Mouse (Mus musculus) hindbrain, embryonic 15.5 days (tissue): ENCODE measurements at regions not wholly inside any gene's neighbourhood (a gene's known extent, or its start where the extent isn't known, plus 50 kb on each side); places are given as distances from the start of the nearest gene placed in this dataset.

ENCODE experiments used
- ATAC-seq: fragments of 200-750 bp; cut with Nextera tagmentation; 2 replicates; pipeline ENCODE4 v1.8.0; 2017; ENCODE audit warnings: low read depth, moderate number of reproducible peaks, moderate TSS enrichment; ENCODE audit not compliant: low FRiP score
- H3K27ac ChIP-seq: fragments of 300-500 bp; sonication (generic); replicated peaks from 2 replicates; pipeline ENCODE4 v1.5.1; 2015; ENCODE audit warnings: mild to moderate bottlenecking, inconsistent platforms
- H3K27me3 ChIP-seq: fragments of 300-500 bp; sonication (generic); 2 replicates; pipeline ENCODE4 v1.6.1; 2015; ENCODE audit warnings: control low read depth, inconsistent platforms
- H3K36me3 ChIP-seq: fragments of 300-500 bp; sonication (generic); 2 replicates; pipeline ENCODE4 v1.6.1; 2015; ENCODE audit warnings: control low read depth, inconsistent platforms
- H3K4me1 ChIP-seq: fragments of 300-500 bp; sonication (generic); replicated peaks from 2 replicates; pipeline ENCODE4 v1.6.1; 2015; ENCODE audit warnings: control low read depth, inconsistent platforms
- H3K4me2 ChIP-seq: fragments of 300-500 bp; sonication (generic); 2 replicates; pipeline ENCODE4 v1.6.1; 2015; ENCODE audit warnings: moderate library complexity, mild to moderate bottlenecking, inconsistent platforms
- H3K4me3 ChIP-seq: fragments of 300-500 bp; sonication (generic); 2 replicates; pipeline ENCODE4 v1.5.1; 2015; ENCODE audit warnings: mild to moderate bottlenecking, inconsistent platforms
- H3K9ac ChIP-seq: fragments of 300-500 bp; sonication (generic); 2 replicates; pipeline ENCODE4 v1.6.1; 2015; ENCODE audit warnings: inconsistent platforms
- H3K9me3 ChIP-seq: fragments of 300-500 bp; sonication (generic); 2 replicates; pipeline ENCODE4 v1.6.1; 2016; ENCODE audit warnings: control low read depth, inconsistent platforms
- WGBS: fragments of 180-500 bp; shearing (Covaris S2); methylation state at CpG from one replicate; pipeline ENCODE4 v1.1.7; 2015; 5-methylcytosine and 5-hydroxymethylcytosine counted together

DNA sequence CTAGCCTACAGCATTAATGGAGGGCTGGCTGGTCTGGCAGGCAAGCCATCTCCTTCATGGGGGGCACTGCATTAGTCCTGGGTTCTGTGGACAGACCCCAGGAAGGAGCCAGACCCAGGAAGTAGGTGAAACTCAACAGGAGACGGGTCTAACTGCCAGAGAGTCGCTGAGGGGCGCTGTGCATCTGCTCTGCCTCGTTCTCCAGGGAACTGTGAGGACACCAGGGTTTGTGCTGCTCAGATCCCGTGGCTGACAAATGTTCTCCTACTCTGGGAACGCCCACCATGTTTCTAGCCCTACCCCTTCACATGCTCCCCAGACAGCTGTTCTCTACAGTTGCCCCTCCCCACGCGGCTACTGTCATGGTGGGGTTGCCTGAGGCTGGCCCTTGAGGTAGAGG lies 67.7 kb upstream of the Gm26897 start:
- Histone ChIP-seq H3K27ac (no peak overlapping the region), H3K4me2 (no peak overlapping the region), H3K9ac (no peak overlapping the region), H3K27me3 (no peaks in the 10 kb centered on the region), H3K4me3 (no peak overlapping the region), H3K9me3 (no peaks in the 10 kb centered on the region), H3K36me3 (no peaks in the 10 kb centered on the region), H3K4me1 (peaks cover 14% of the 10 kb centered on the region)
- no peak for ATAC-seq
- 63% methylated on average over 8 of the region's 8 CpGs for WGBS

DNA sequence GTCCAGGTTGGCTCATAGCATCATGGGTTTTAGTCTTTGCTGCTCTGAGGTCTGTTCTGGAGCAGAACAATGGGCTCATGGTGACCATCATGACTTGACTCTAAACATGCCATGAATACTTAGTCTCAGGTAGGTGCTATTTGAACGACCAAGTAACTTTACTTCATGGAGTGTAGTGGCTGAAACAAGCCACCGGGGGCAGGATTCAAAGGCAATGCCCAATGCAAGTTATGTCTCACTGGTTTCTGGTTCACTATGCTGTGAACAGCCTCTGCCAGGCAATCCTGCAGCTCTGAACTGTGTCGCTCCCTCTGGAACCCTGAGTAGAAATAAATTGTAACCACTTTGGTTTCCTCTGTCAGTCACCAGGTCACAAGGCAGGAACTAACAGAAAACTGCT lies 65.8 kb upstream of the Gm26897 start:
- no peaks in the 10 kb centered on the region for H3K4me1 ChIP-seq
- no peak for ATAC-seq
- no peak overlapping the region for H3K4me2 ChIP-seq
- H3K4me3 ChIP-seq, result no peak overlapping the region
- no peaks in the 10 kb centered on the region for H3K27me3 ChIP-seq
- no peak overlapping the region for H3K9ac ChIP-seq
- H3K36me3 ChIP-seq, result no peaks in the 10 kb centered on the region
- H3K27ac ChIP-seq, result no peak overlapping the region
- WGBS, result 73% methylated on average over 3 of the region's 3 CpGs
- H3K9me3 ChIP-seq, result no peaks in the 10 kb centered on the region

DNA sequence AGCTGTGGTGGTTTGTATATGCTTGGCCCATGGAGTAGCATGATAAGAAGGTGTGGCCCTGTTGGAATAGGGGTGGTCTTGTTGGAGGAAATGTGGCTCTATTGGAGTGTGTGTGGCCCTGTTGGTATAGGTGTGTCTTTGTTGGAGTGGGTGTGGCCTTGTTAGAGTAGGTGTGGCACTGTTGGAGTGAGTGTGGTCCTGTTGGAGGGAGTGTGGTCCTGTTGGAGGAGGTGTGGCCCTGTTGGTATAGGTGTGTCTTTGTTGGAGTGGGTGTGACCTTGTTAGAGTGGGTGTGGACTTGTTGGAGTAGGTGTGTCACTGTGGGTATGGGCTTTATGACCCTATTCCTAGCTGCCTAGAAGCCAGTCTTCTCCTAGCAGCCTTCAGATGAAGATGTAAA lies 64.6 kb upstream of the Gm26897 start:
- H3K36me3 ChIP-seq, result no peaks in the 10 kb centered on the region
- no peak overlapping the region for H3K9ac ChIP-seq
- H3K27me3 ChIP-seq, result no peaks in the 10 kb centered on the region
- ATAC-seq, result no peak
- no peak overlapping the region for H3K27ac ChIP-seq
- H3K4me3 ChIP-seq, result no peak overlapping the region
- no peak overlapping the region for H3K4me2 ChIP-seq
- no peaks in the 10 kb centered on the region for H3K4me1 ChIP-seq
- no peaks in the 10 kb centered on the region for H3K9me3 ChIP-seq

DNA sequence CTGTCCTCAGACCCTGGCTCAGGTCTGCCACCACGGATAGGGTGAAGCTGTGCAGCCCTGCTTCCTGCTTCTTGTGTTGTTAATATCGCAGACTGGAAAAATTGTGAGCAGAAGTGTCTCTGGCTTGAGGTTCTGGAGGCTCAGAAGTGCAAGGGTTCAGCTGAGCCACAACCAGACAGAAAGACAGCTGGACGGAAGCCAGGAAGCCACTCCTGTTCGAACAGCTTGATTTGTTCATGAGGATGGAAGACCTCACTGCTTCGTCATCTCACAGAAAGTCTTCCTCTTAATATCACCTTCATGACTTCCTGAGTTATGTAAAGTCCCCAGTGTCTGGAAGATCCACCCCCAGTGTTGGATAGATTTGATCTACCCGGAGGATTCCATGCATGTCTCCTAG lies 62.0 kb upstream of the Gm26897 start:
- no peaks in the 10 kb centered on the region for H3K27me3 ChIP-seq
- H3K27ac ChIP-seq, result no peak overlapping the region
- no peak overlapping the region for H3K9ac ChIP-seq
- H3K4me3 ChIP-seq, result no peak overlapping the region
- H3K36me3 ChIP-seq, result no peaks in the 10 kb centered on the region
- H3K4me1 ChIP-seq, result peaks cover 16% of the 10 kb centered on the region
- no peak overlapping the region for H3K4me2 ChIP-seq
- no peaks in the 10 kb centered on the region for H3K9me3 ChIP-seq
- WGBS, result 74% methylated on average over 6 of the region's 6 CpGs
- ATAC-seq, result no peak

DNA sequence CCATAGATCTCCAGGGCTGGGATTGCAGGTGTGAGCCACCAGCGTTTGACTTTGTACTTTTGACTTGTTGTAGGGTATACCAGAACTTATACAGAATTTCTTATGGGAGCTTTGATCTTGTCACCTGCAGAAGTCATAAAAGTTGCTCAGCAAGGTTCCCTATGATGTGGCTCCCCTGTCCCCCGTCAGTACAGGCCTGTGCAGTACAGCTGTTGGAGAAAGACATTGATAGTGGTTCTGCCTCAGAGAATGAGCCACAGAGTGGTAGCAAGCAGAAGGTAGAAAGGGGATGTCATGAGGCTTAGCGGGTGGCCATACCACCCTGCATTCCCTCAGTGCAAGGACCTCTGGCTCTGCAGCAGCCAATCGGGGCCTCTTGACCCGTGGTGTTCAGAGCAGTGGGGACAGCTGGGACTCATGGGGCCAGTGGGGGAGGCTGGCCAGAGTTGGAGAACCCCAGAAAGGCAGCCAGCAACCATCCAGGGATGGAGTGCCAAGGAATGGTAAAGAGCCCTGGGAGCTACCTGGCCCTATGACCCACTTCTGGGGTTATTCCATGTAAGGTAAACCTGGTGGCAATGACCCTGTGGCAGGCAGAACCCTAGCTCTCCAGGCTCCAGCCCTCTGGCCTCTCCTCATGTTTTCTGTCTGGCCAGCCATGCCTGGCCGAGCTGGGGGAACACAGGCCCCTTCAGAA lies 58.6 kb upstream of the Gm26897 start:
- Histone ChIP-seq H3K27ac (no peak overlapping the region; the same call in 1 of the 2 replicates), H3K27me3 (no peaks in the 10 kb centered on the region), H3K4me3 (no peak overlapping the region), H3K36me3 (no peaks in the 10 kb centered on the region), H3K9ac (no peak overlapping the region), H3K9me3 (no peaks in the 10 kb centered on the region), H3K4me2 (no peak overlapping the region), H3K4me1 (peaks cover 37% of the 10 kb centered on the region)
- 53% methylated on average over 6 of the region's 6 CpGs for WGBS
- no peak for ATAC-seq

DNA sequence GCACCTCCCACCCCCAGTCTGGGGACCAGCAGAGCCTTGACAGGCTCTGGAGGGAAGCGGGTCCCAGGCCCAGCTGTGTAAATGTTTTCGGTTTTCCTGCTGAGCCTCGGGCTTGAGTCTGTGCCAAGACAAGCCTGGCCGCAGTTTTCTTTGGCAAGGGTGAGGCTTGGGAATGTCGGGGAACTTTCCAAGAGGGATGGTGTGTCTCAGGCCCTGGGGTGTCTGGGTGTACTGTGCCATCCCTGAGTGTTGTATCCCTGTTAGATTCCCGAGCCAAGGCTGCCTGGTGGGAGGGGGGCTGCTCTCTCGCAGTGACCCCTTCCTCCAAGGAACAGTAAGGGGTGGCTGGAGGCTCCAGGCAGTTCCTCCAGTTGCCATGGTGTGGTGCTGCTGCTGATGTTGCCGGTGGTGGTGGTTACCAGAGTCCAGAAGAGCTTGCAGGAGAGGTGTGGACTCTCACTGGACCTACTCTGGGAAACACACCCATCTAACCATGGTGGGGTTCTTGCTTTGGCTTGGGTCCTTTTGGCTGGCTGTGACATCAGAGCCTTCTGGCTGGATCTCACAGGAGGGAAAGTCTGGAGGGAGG lies 58.0 kb upstream of the Gm26897 start:
- peak; percentile 75 for ATAC-seq
- Histone ChIP-seq H3K27ac (peak overlapping the region; percentile 17; the same call in 1 of the 2 replicates), H3K4me2 (no peak overlapping the region), H3K9me3 (no peaks in the 10 kb centered on the region), H3K36me3 (no peaks in the 10 kb centered on the region), H3K4me1 (peaks cover 37% of the 10 kb centered on the region), H3K27me3 (no peaks in the 10 kb centered on the region), H3K4me3 (no peak overlapping the region), H3K9ac (no peak overlapping the region)
- WGBS, result 14% methylated on average over 8 of the region's 8 CpGs

DNA sequence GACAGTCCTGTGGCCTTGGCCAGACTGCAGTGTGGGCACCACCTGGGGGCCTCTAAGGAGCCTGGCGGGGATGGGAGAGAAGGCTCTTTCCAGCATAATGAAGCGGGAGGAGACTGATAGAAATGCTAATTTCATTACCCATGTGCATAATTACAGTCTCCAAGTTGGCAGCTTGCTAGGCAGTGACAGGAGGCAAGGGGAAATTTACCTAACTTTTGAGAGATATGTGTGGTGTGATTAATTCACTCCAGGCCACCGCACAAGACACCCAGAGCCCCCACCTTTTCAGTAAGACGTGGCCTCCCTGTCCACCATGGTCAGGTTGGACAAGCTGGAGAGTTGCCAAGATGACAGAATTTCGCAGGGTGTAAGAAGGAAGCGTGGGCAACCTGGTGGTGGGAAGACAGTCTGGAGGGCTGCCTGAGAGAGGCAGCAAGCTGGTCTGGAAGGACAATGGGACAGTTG lies 55.8 kb upstream of the Gm26897 start:
- Histone ChIP-seq H3K9ac (no peak overlapping the region), H3K27ac (no peak overlapping the region), H3K4me3 (no peak overlapping the region), H3K36me3 (no peaks in the 10 kb centered on the region), H3K4me1 (peaks cover 48% of the 10 kb centered on the region), H3K27me3 (no peaks in the 10 kb centered on the region), H3K4me2 (no peak overlapping the region), H3K9me3 (no peaks in the 10 kb centered on the region)
- peak; percentile 43; the same call in 1 of the 2 replicates for ATAC-seq
- WGBS, result 14% methylated on average over 6 of the region's 6 CpGs

DNA sequence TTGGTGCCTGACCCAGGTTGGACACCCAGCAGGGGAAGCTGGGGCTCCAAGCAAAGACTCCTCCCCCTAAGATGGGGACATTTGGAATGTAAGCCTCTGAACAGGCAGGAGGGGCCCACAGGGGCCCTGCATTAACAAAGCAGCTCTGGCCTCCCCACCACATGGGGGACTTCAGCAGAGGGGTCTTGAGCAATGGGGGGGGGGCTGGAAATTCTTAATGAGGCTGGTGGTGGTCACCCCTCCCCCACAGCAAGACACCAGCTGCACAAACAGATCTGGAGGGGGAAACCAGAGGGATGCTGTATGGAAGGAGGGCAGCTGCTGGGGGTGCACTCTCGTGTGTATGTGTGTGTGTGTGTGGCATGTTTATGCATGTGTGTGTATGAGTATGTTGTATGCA lies 55.2 kb upstream of the Gm26897 start:
- H3K9me3 ChIP-seq, result no peaks in the 10 kb centered on the region
- no peak overlapping the region for H3K9ac ChIP-seq
- no peak overlapping the region for H3K4me2 ChIP-seq
- H3K4me1 ChIP-seq, result peaks cover 48% of the 10 kb centered on the region
- no peak for ATAC-seq
- no peak overlapping the region for H3K27ac ChIP-seq
- no peaks in the 10 kb centered on the region for H3K36me3 ChIP-seq
- WGBS, result 13% methylated on average over 1 of the region's 1 CpGs
- H3K27me3 ChIP-seq, result no peaks in the 10 kb centered on the region
- H3K4me3 ChIP-seq, result no peak overlapping the region

DNA sequence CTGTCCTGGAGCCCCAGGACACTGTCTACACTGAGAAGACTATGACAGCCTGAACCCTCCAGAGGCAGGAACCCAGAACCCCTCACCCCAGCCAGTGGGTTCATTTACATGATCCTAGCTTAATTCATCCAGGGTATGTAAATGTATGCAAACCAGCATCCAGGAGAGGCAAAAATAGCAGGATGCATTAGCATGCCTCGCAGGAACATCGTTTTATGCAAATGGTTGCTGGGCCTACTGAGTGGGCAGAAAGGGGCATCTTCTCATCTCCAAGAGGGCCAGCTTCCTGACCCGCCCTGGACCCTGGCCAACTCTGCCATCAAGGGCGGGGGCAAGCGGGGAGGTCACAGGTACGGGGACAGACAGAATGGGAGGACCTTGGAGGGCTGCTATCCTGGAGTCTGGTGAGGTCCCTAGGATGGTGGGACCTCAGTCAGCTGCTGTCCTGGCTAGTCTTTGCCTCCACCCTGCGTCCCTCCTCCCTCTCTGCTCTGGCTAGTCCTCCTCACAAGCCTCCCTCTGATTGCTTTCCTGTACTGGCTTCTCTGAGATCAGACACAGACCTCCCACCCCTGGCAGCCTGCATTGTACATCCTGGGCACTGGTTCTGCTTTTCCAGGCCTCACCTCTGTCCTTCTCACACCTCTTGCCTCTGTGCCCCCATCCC lies 52.2 kb upstream of the Gm26897 start:
- H3K4me1 ChIP-seq, result peaks cover 35% of the 10 kb centered on the region
- H3K27ac ChIP-seq, result peak overlapping the region; percentile 58
- H3K9me3 ChIP-seq, result no peaks in the 10 kb centered on the region
- H3K4me3 ChIP-seq, result no peak overlapping the region
- H3K9ac ChIP-seq, result no peak overlapping the region
- no peak overlapping the region for H3K4me2 ChIP-seq
- H3K27me3 ChIP-seq, result no peaks in the 10 kb centered on the region
- WGBS, result 31% methylated on average over 7 of the region's 7 CpGs
- ATAC-seq, result 0 out of 2 replicates have a peak, but pooled peaks have one; percentile 47
- H3K36me3 ChIP-seq, result no peaks in the 10 kb centered on the region

DNA sequence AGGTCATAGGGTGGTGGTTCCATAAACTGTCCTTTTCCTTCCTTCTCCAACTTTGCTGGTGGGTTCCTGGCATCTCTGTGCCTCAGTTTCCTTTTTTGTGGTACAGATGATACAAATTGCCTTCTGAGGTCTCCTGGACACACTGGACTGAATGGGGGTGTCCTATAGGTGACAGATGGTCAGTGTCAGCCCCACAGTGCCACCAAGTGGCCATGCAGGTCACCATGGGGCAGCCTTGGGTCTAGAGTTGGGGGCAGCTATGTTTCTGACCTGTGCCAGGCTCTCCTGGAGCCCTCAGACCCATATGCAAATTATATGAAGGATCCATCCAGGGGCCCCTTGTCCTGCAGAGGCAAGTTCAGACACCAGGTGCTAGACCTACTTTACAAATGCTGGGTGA lies 50.8 kb upstream of the Gm26897 start:
- Histone ChIP-seq H3K4me2 (no peak overlapping the region), H3K9me3 (no peaks in the 10 kb centered on the region), H3K36me3 (no peaks in the 10 kb centered on the region), H3K27ac (no peak overlapping the region), H3K27me3 (no peaks in the 10 kb centered on the region), H3K4me1 (peaks cover 21% of the 10 kb centered on the region), H3K4me3 (no peak overlapping the region), H3K9ac (no peak overlapping the region)
- 0 out of 2 replicates have a peak, but pooled peaks have one; percentile 28 for ATAC-seq
